Mouse (Mus musculus) kidney, adult 2 months (tissue): Measurements from ENCODE around the gene Cma2.
"Not testable (repeated sequence)": the region's sequence is repeated elsewhere in the genome, so short reads cannot be mapped to it uniquely, and the experiment has no call there.

Experiments
- CTCF ChIP-seq: fragments of 200-500 bp; conservative IDR thresholded peaks from 2 replicates; pipeline ENCODE4 v1.5.1; 2011; ENCODE audit warnings: low read depth, mild to moderate bottlenecking, control low read depth, low read length, moderate library complexity, mixed read lengths; ENCODE audit not compliant: insufficient read depth, insufficient read length
- POLR2A ChIP-seq: fragments of 200-500 bp; IDR thresholded peaks from one replicate; pipeline ENCODE4 v1.6.1; 2011; ENCODE audit warnings: low read depth, low read length, control low read depth

GRCm38 (mm10) chr14:55987464-55987863 lies 36.7 kb downstream of the Cma2 start:
- not testable (repeated sequence) for TF ChIP-seq POLR2A, CTCF
